Mouse (Mus musculus): ENCODE results near the gene Topors. TPM values are rescaled to one million over a fixed set of nuclear protein-coding genes. Genes with fewer than 3 reads are reported as not detected.

Topors gene
- total and polyA plus RNA-seq, 3 experiments, result 32.0 to 62.7 (median 38.3) TPM

DNA sequence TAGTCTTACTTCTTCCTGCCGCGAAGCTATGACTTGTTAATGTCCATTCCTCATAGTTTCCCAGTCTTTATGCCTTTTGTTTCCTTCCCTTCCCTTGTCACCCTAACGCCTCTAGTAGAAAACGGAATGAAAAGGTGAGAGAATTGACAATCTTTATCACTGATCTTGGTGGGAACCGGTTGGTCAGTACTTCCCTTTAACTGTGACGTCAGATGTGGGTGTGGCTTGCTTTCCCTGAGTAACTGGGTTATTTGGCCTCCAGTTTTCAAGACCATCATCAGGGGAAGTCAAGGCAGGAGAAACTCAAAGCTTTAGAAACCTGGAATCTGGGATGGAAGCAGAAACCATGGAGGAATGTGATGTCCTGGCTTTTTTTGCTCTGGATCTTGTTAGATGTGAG is 27.7 kb downstream of the Topors start:
- H3K9ac ChIP-seq (ENCODE audit: control insufficient read depth, low read depth, low read length, poor library complexity, severe bottlenecking), result no peak overlapping the region
- no peak overlapping the region for H3K27ac ChIP-seq (ENCODE audit: control insufficient read depth, low read depth, low read length)
- no peak for DNase-seq (ENCODE audit: low read depth, low spot score)
- TF ChIP-seq SIN3A (IDR thresholded peaks at IDR 0.05; ENCODE audit: low read length) (no peak), KAT2A (conservative IDR thresholded peaks at IDR 0.05; ENCODE audit: low read depth, low read length) (no peak), MAX (IDR thresholded peaks at IDR 0.05; ENCODE audit: low read length) (no peak), RAD21 (IDR thresholded peaks at IDR 0.05; ENCODE audit: low read depth, low read length) (no peak), HCFC1 (IDR thresholded peaks at IDR 0.05; ENCODE audit: low read depth, low read length) (no peak), ELF1 (IDR thresholded peaks at IDR 0.05; ENCODE audit: low read depth, low read length) (no peak), ETS1 (IDR thresholded peaks at IDR 0.05; ENCODE audit: low read depth, low read length) (no peak), UBTF (IDR thresholded peaks at IDR 0.05; ENCODE audit: borderline replicate concordance, insufficient read depth, low read depth, low read length) (no peak), ZMIZ1 (IDR thresholded peaks at IDR 0.05; ENCODE audit: low read depth, low read length) (no peak), POLR2AphosphoS5 (IDR thresholded peaks at IDR 0.05; ENCODE audit: borderline replicate concordance, low read depth, low read length) (no peak), JUND (IDR thresholded peaks at IDR 0.05; ENCODE audit: low read depth, low read length) (no peak), GATA1 (IDR thresholded peaks at IDR 0.05; ENCODE audit: low read depth, low read length) (no peak), EP300 (IDR thresholded peaks at IDR 0.05; ENCODE audit: low read depth in 1 of 2, low read length in 2 of 2) (no peak), ZKSCAN1 (IDR thresholded peaks at IDR 0.05; ENCODE audit: low read depth, low read length) (no peak)
- H3K4me3 ChIP-seq (ENCODE audit: control insufficient read depth in 1 of 2, insufficient read depth in 1 of 2, low read depth in 2 of 2, low read length in 2 of 2), result no peak overlapping the region
- no peaks in the 10 kb centered on the region for H3K79me2 ChIP-seq (ENCODE audit: control insufficient read depth, insufficient read depth, low read length, poor library complexity)
- no peaks in the 10 kb centered on the region for H3K27me3 ChIP-seq (ENCODE audit: control insufficient read depth in 1 of 2, insufficient read depth in 2 of 2, low read length in 2 of 2)
- H3K36me3 ChIP-seq (ENCODE audit: control insufficient read depth in 1 of 2, insufficient read depth in 2 of 2, low read length in 2 of 2), result peaks cover 0 to 10% of the 10 kb centered on the region in 2 experiments; a peak in 2 of 4 replicates
- no peaks in the 10 kb centered on the region for H3K9me3 ChIP-seq (replicated peaks; ENCODE audit: insufficient read depth, low read length)
- H3K4me1 ChIP-seq (ENCODE audit: control insufficient read depth in 1 of 2, insufficient read depth in 2 of 2, low read length in 2 of 2), result peaks cover 0 to 6% of the 10 kb centered on the region in 2 experiments; a peak in 2 of 4 replicates

DNA sequence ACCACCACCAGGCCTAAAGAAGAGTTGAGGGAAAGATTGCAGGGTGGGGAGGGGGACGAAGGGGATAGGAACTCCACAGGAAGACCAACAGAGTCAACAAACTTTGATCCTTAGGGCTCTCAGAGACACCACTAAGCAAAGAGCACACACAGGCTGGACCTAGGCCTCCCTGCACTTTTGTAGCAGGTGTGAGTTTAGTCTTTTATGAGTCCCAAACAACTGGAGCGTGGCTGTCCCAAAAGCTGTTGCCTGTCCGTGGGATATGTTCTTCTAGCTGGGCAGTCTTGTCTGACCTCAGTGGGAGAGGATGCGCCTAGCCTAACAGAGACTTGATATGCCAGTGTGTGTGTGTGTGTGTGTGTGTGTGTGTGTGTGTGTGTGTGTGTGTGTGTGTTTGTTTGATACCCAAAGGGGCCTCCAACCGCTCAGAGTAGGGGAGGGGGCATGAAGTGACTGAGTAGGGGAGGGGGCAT is 29.3 kb downstream of the Topors start:
- Histone ChIP-seq H3K36me3 (ENCODE audit: control insufficient read depth in 1 of 2, insufficient read depth in 2 of 2, low read length in 2 of 2) (peaks cover 0 to 10% of the 10 kb centered on the region in 2 experiments; a peak in 2 of 4 replicates), H3K27ac (ENCODE audit: control insufficient read depth, low read depth, low read length) (no peak overlapping the region), H3K9me3 (replicated peaks; ENCODE audit: insufficient read depth, low read length) (no peaks in the 10 kb centered on the region), H3K4me1 (ENCODE audit: control insufficient read depth in 1 of 2, insufficient read depth in 2 of 2, low read length in 2 of 2) (peaks cover 0 to 6% of the 10 kb centered on the region in 2 experiments; a peak in 2 of 4 replicates), H3K27me3 (ENCODE audit: control insufficient read depth in 1 of 2, insufficient read depth in 2 of 2, low read length in 2 of 2) (no peaks in the 10 kb centered on the region), H3K9ac (ENCODE audit: control insufficient read depth, low read depth, low read length, poor library complexity, severe bottlenecking) (peak overlapping the region; percentile 51; the same call in 1 of the 2 replicates), H3K79me2 (ENCODE audit: control insufficient read depth, insufficient read depth, low read length, poor library complexity) (no peaks in the 10 kb centered on the region), H3K4me3 (ENCODE audit: control insufficient read depth in 1 of 2, insufficient read depth in 1 of 2, low read depth in 2 of 2, low read length in 2 of 2) (peak overlapping the region in 1 of 2 experiments; percentile 91; a peak in 1 of 4 replicates)
- TF ChIP-seq GATA1 (IDR thresholded peaks at IDR 0.05; ENCODE audit: low read depth, low read length) (no peak), TAL1 (IDR thresholded peaks at IDR 0.05; ENCODE audit: low read length) (no peak), ZNF384 (IDR thresholded peaks at IDR 0.05; ENCODE audit: low read depth, low read length) (no peak), KAT2A (conservative IDR thresholded peaks at IDR 0.05; ENCODE audit: low read depth, low read length) (no peak), MAZ (IDR thresholded peaks at IDR 0.05; ENCODE audit: low read depth, low read length) (no peak), MYC (IDR thresholded peaks at IDR 0.05; ENCODE audit: low read depth, low read length) (no peak), TBP (IDR thresholded peaks at IDR 0.05; ENCODE audit: low read depth, low read length) (no peak), EP300 (IDR thresholded peaks at IDR 0.05; ENCODE audit: low read depth in 1 of 2, low read length in 2 of 2) (no peak), RCOR1 (IDR thresholded peaks at IDR 0.05; ENCODE audit: low read depth, low read length) (no peak), ETS1 (IDR thresholded peaks at IDR 0.05; ENCODE audit: low read depth, low read length) (no peak), HCFC1 (IDR thresholded peaks at IDR 0.05; ENCODE audit: low read depth, low read length) (no peak), CHD2 (IDR thresholded peaks at IDR 0.05; ENCODE audit: low read length) (no peak)
- no peak for DNase-seq (ENCODE audit: low read depth, low spot score)
